Mouse (Mus musculus) left cerebral cortex, adult 11 months (tissue): ENCODE measurements around the gene Gm5728.
"Not testable (repeated sequence)": the region's sequence is repeated elsewhere in the genome, so short reads cannot be mapped to it uniquely, and the experiment has no call there.

Source experiments
- DNase-seq: peaks from one replicate; pipeline ENCODE4 v3.0.0; 2022; ENCODE audit warnings: low spot score

Gm5728 gene

DNA sequence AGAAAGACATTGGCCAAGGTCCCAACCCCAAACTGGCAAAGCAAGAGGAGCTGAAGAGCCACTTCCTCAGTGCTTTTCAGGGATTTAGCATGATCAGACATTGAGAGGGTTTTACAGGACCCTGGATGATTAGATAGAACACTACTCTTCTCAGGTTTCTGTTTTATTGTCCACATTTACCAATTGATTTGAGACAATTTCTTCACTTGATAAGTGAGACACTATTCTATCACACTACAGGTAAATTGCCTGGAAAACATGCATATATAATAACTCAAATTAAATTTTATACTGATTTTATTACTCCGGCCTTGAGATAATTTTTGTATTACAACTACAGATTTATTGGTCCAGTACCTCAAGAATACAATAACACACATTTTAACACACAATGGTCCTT lies at the start of gene Gm5728:
Gene Gm5728, minus strand, starts transcription at position 101 of the 400 bp plus-strand sequence.
- not testable (repeated sequence) for DNase-seq

GRCm38 (mm10) chr7:20417642-20418041 lies 42.4 kb upstream of the Gm5728 start, which contains the start of gene Vmn1r100:
TSS of gene Vmn1r100 (plus strand) at chr7:20417942.
- DNase-seq, result not testable (repeated sequence)

GRCm38 (mm10) chr7:20333965-20334364 lies 41.2 kb downstream of the Gm5728 start, which contains the start of gene Gm4133:
TSS of gene Gm4133 (minus strand) at chr7:20334065.
- not testable (repeated sequence) for DNase-seq
